Mouse (Mus musculus) c-Kit-positive CD71-positive TER-119-positive erythroid progenitor cells, embryonic 14.5 days (primary cell): ENCODE results near the gene Gm9945.

Experiments used
- DNase-seq: peaks from one replicate; pipeline ENCODE4 v3.0.0-alpha.2; 2013; ENCODE audit warnings: low spot score

The Gm9945 gene

DNA sequence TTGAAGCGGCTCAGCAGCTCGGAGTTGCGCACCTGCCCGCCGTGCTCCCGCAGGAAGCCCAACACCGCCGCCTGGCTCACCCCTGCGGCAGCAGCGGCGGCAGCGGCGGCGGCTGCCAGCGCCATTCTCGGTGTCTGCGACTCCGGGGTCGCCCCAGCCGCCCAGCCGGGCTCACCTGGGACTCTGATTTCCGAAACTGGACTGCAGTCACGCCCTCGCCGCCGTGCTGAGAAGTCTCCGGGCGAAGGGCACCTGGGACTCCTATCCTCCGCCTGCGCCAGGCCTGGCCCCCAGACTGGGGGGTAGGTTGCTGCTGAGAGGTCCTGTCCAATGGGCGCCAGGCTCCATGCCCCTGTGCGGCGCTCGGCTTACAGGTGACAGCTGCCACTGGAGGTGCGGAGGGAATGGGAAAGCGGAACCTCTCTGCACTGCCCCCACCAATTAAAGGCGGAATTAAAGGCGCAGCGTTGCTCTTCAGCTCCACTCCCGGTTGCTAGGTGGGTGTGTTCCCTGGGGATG, at the start of gene Gm9945, which contains the start of gene Sowaha:
Gene Gm9945, plus strand, starts transcription at position 384 of the 519 bp plus-strand sequence.
Gene Sowaha, minus strand, starts transcription at position 492 of the 519 bp plus-strand sequence.
- DNase-seq = peak; percentile 64

DNA sequence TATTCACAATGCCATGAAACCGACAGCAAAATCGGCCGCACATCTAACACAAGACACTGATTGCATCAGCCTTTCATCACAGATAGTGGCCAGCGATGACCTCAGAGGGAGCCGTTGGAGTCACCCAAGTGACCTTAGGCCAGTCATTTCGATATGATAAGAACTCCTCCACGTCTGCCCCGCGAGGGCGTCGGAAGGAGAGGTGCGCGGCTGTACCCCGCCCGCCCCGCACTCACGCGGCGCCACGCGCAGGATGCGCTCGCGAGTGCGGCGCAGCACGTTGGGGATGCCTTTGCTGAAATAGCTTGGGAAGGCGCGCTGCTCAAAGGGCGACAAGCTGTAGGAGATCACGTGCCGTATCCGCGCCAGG, 49.7 kb upstream of the Gm9945 start:
- DNase-seq = no peak

GRCm38 (mm10) chr11:53430670-53431346, 49.2 kb upstream of the Gm9945 start, which contains the start of the genes Uqcrq and Gdf9:
TSS of gene Uqcrq (minus strand) at chr11:53430831.
TSS of gene Gdf9 (plus strand) at chr11:53431023.
- peak; percentile 100 for DNase-seq

GRCm38 (mm10) chr11:53431347-53432056, 48.5 kb upstream of the Gm9945 start:
- peak; percentile 42 for DNase-seq

DNA sequence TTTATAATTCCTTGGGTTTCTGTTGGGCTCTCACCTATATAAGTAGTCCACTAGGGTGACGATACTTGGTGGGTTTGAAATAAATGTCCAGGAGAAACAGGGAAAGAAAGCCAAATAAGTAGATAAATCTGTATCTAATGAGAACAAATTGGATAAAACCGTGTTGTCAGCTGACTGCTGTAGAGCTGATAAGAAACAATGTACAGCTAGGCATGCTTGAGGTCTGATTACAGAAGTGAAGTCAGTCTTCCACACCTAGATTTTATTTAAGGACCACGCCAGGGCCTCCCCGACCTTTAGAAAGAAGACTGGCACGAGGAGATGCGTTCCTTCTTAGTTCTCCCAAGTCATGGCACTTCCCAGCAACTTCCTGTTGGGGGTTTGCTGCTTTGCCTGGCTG, 46.9 kb upstream of the Gm9945 start:
- peak; percentile 45 for DNase-seq

- DNase-seq = no peak
Measured at GRCm38 (mm10) chr11:53435504-53435903, 44.5 kb upstream of the Gm9945 start.

DNA sequence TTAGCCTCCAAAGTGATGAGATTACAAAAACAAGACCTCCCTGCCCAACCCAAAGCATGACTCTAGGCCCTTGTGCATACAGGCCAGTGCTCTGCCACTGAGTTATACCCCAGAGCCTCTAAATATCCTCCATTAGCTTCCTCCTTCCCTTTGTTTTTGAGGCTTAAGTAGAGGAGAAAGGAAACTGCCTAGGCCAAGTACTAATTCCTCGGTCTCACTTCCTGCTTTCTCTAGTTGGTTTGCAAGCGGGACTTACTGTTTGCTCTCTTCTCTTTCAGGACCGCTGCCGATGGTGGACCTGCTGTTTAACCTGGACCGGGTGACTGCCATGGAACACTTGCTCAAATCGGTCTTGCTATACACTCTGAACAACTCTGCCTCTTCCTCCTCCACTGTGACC, 43.6 kb upstream of the Gm9945 start:
- no peak for DNase-seq

DNA sequence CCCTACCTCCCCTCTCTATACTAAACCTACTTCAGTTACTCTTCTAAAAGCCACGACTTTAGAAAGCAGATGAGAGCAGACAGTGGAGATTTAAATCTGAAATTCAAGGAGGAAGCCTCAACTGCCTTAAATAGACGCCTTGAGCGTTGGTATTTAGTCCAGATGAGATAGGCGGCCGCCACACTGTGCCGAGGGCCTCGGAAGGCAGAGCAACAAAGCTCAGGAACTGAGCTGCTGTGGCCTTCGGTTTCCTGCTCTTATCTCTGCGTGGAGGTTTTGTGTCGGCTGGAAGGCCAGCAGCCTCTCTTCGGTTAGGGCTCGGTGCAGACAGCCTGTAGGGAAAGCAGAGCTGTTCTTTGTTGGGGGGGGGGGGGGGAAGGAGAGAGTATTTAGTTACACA, 38.0 kb upstream of the Gm9945 start:
- no peak for DNase-seq

DNA sequence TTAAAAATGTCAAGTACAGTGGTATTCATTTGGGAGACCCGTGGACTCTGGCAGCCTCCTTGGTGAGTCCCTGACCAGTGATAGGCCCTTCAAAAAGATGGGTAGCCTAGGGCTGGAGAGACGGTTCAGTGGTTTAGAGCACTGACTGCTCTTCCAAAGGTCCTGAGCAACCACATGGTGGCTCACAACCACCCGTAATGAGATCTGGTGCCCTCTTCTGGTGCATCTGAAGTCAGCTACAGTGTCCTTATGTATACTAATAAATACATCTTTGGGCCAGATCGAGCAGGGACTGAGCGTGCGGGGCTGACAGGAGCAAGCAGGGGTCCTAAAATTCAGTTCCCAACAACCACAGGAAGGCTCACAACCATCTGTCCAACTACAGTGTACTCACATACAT, 36.1 kb upstream of the Gm9945 start:
- no peak for DNase-seq

GRCm38 (mm10) chr11:53445562-53445961, 34.4 kb upstream of the Gm9945 start:
- no peak for DNase-seq

DNA sequence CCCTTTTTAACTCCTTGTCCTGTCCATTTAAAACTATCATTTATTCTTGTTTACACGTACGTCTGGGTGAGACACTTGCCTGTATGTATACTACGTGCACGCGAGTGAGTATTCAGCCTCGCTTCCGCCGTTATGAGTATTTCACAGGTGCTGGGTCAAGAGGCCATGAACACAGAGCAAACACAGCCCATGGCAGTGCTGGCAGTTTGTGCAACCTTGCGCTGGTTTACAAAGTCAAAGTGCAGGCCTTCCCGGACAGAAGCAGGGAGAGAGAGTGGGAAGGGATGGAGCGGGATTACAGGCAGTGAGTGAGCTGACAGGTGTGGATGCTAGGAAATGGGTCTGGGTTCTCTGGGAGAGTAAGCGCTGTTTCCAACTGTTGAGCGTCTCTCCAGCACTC, 33.8 kb upstream of the Gm9945 start:
- no peak for DNase-seq

DNA sequence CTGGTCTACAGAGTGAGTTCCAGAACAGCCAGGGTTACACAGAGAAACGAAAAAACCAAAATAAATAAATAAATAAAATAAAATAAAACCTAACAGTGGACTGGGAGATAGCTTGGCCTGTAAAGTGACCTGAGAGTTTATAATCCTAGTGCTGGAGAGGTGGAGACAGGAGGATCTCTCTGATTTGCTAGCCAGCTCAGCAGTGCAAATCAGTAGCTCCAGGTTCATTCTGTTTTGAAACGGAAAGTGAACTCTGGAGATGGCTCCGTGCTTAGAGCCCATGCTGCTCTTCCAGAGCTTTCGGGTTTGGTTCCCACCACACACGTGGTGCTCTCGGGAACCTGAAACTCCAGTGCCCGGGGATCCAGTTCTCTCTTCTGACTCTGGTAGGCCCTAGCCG, 32.0 kb upstream of the Gm9945 start:
- DNase-seq = no peak

- DNase-seq = no peak
Measured at GRCm38 (mm10) chr11:53448529-53448928, 31.4 kb upstream of the Gm9945 start.

DNA sequence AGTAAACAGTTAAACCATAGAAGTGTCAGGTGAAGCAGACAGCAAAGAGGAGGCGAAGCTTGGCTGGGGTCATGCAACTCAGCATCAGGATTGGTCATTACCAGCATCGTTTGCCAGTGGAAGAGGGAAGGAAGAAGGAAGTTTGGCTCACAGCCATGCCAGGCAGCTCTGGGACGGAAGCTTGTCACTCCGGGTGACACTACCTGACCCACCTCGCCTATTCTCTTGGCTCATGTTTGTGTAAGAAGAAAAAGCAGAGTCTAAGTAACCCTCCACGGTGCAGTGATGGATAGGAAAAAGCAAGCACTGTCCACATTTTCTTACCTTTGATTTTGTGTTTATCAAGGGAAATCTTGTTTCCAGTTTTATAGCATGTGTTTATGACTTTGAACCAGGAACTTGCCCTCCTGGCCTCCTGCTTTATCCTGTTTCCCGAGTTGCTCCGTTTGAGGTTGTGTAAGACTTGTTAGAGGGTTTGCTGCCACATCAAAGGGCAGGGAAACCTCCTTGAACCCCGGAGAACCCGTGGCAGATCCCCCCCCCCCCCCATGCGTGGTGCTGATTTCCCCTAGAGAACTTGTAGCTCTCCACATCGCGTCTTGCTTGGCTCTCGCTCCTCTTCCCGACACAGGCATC, 29.8 kb upstream of the Gm9945 start:
- DNase-seq = no peak

DNA sequence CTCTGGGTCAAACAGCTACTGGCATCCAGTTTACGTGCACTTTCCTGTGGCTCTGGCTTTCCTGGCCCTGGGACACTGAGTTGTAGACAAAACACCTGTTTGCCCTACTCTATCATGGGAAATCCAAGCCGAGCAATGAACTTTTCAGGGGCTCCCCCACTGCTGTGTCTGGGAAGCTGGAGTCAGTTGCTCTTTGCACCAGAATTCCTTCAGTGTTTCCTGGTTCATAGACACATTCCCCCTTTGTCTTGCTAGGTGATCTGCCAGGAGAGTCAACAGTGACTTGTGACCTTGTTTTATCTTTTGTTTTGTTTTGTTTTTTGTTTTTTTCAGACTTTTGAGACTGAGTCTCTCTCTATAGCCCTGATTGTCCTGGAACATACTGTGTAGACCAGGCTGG, 28.6 kb upstream of the Gm9945 start:
- no peak for DNase-seq

GRCm38 (mm10) chr11:53452396-53452795, 27.6 kb upstream of the Gm9945 start:
- no peak for DNase-seq

DNA sequence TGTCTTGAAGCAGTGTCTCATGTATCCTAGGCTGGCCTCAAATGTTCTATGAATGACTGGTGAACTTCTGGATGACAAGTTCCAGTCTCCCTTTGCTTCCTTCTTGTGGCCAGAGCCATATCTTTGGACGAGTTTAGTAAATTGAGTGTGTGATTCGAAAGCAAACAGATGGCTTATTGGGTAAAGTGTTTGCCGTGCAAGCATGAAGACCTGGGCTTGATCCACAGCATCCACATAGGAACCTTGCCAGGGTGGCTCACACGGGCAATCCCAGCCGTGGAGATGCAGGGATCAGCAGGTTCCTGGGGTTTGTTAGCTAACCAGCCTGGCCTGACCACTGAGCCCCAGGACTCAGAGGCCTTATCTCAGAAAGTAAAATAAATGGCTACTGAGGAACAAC, 26.9 kb upstream of the Gm9945 start:
- DNase-seq = no peak

- DNase-seq = no peak
Measured at GRCm38 (mm10) chr11:53456474-53457371, 23.2 kb upstream of the Gm9945 start, which contains the start of the genes Gm10447 and Shroom1. TSS of gene Gm10447 (minus strand) at chr11:53457110. TSS of gene Shroom1 (plus strand) at chr11:53457205.

DNA sequence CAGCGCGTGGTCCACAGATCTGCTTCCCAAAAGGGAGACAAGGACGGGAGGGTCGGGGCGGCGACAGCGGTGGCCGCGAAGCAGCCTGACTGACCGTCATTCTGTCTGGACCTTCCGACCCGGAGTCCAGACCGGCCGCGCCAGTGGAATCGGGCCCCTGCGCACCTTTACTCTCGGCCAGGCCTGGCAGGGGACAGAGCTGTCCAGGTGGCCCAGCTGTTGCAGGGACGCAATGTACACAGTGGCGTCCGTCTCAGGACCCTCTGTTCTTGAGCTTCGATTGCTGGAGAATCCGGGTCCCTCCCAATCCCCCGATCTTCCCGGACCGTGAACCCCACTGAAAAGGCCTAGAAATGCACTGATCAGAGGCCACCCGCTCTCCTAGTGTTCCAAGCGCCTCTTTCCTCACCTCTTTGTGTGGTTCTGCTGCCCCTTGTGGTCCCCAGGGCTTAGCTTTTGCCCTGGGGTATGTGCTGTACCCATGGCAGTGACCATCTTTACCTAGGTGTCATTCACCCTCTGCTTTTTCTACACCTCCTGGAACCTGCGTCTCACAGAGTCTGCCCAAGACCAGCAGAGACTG, 22.5 kb upstream of the Gm9945 start:
- DNase-seq = no peak

GRCm38 (mm10) chr11:53458996-53459395, 21.0 kb upstream of the Gm9945 start:
- DNase-seq = no peak

DNA sequence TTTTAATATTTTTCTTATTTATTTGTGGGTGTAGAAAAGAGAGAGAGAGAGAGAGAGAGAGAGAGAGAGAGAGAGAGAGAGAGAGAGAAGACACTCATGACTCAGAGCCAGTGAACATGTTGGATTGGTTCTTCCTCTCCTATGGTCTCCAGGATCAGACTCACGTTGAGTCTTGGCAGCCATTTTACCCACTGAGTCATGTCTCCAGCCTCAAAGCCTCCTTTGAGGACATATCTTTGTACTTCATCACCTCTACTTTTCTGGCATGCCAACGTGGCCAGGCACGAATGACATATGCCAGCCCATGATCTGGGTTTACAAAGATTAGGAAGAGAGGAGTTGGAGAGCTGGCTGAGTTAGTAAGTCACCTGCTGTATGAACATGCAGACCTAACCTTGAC, 19.8 kb upstream of the Gm9945 start:
- DNase-seq = no peak
